11 mouse cellular contexts compared by ENCODE assay signal in genomic region chr7:143538229-143538628, GRCm38 (mm10). TPM values are rescaled to one million over a fixed set of nuclear protein-coding genes. Genes with fewer than 3 reads are reported as not detected.
DNase-seq lines count a peak whose midpoint lies in the region; ATAC-seq and TF ChIP-seq lines count a peak whose summit lies in the region.
"Not testable (repeated sequence)": the region's sequence is repeated elsewhere in the genome, so short reads cannot be mapped to it uniquely, and the experiment has no call there.
"Had no signal": no experiment of that assay in that cellular context is flagged by ENCODE, and none has a peak within 500 bp of the region (broad histone marks: within the 10 kb centered on the region; RNA-seq: fewer than 3 reads in every experiment).

No protein-coding gene starts in this region.

- not testable (repeated sequence) for H3K27me3 ChIP-seq in liver, embryonic 12.5 days (replicated peaks); liver, embryonic 14.5 days (ENCODE audit: control insufficient read depth, insufficient read depth, low read length); liver, postnatal 0 days (ENCODE audit: insufficient read depth, low read length)

- peaks cover 94% of the 10 kb centered on the region for H3K36me3 ChIP-seq in liver, embryonic 12.5 days
- H3K36me3 ChIP-seq in liver, embryonic 14.5 days (replicated peaks; ENCODE audit: control insufficient read depth, insufficient read depth, low read depth): peaks cover 52% of the 10 kb centered on the region
- peaks cover 74% of the 10 kb centered on the region for H3K36me3 ChIP-seq in liver, postnatal 0 days (replicated peaks; ENCODE audit: insufficient read depth, low read length)

- not testable (repeated sequence) for H3K9me3 ChIP-seq in liver, embryonic 12.5 days (replicated peaks); liver, embryonic 14.5 days (ENCODE audit: control insufficient read depth, low read length); liver, postnatal 0 days (ENCODE audit: low read length)

- not testable (repeated sequence) for H3K4me3 ChIP-seq in brown adipose tissue, adult 24 weeks (ENCODE audit: insufficient read depth, low read depth, low read length); liver, embryonic 12.5 days; liver, embryonic 14.5 days (ENCODE audit: insufficient read depth in 1 of 2, low read depth in 2 of 2, low read length in 2 of 2); liver, postnatal 0 days (ENCODE audit: low read depth, low read length)

- not testable (repeated sequence) for H3K4me2 ChIP-seq in liver, embryonic 12.5 days; liver, embryonic 14.5 days (ENCODE audit: low read depth); liver, postnatal 0 days (ENCODE audit: low read depth, low read length)

- peak overlapping the region; percentile 39; the same call in 1 of the 2 replicates for H3K27ac ChIP-seq in brown adipose tissue, adult 24 weeks (replicated peaks; ENCODE audit: low read depth, low read length)
- H3K27ac ChIP-seq in liver, embryonic 12.5 days: peak overlapping the region; percentile 5; the same call in 1 of the 2 replicates
- H3K27ac ChIP-seq in liver, embryonic 14.5 days; liver, postnatal 0 days (ENCODE audit: low read depth): not testable (repeated sequence)

- not testable (repeated sequence) for TF ChIP-seq CTCF in liver, embryonic 14.5 days (IDR thresholded peaks at IDR 0.05; ENCODE audit: low read depth); liver, postnatal 0 days (IDR thresholded peaks at IDR 0.05; ENCODE audit: low read depth)

- 53% methylated on average over 6 of the region's 6 CpGs for WGBS in liver, embryonic 12.5 days (ENCODE audit: insufficient replicate concordance)
- WGBS in liver, embryonic 14.5 days (ENCODE audit: insufficient replicate concordance): 39% methylated on average over 6 of the region's 6 CpGs
- WGBS in liver, postnatal 0 days (ENCODE audit: insufficient replicate concordance): 72% methylated on average over 6 of the region's 6 CpGs

- H3K9ac ChIP-seq in liver, embryonic 12.5 days; liver, embryonic 14.5 days (replicated peaks); liver, postnatal 0 days (replicated peaks): not testable (repeated sequence)

- peak; percentile 7; the same call in 1 of the 2 replicates for TF ChIP-seq EP300 in liver, embryonic 14.5 days (IDR thresholded peaks at IDR 0.05; ENCODE audit: low read depth)
- not testable (repeated sequence) for TF ChIP-seq EP300 in liver, postnatal 0 days (IDR thresholded peaks at IDR 0.05; ENCODE audit: low read depth)

- peak in 2 of 3 experiments; percentile 37 to 49 for DNase-seq in liver, embryonic 14.5 days (ENCODE audit: low read depth in 3 of 3, low spot score in 3 of 3)
- not testable (repeated sequence) for DNase-seq in liver, postnatal 0 days
- DNase-seq in spleen, adult 12 weeks (ENCODE audit: low spot score): peak; percentile 20

- peak; percentile 70 for ATAC-seq in erythroblast, adult 5-6 weeks (replicated peaks; ENCODE audit: low FRiP score, poor library complexity, severe bottlenecking)
- ATAC-seq in liver, embryonic 12.5 days: peak; percentile 19; the same call in 1 of the 2 replicates
- peak; percentile 24; the same call in 1 of the 2 replicates for ATAC-seq in liver, embryonic 14.5 days (ENCODE audit: insufficient read depth)
- ATAC-seq in liver, postnatal 0 days: peak; percentile 70

- H3K4me1 ChIP-seq in brown adipose tissue, adult 24 weeks (ENCODE audit: control insufficient read depth, insufficient read depth, insufficient read length, low read length): peaks cover 12% of the 10 kb centered on the region; the same call in 1 of the 2 replicates
- H3K4me1 ChIP-seq in liver, embryonic 12.5 days: peaks cover 70% of the 10 kb centered on the region
- peaks cover 16 to 27% of the 10 kb centered on the region in 2 experiments for H3K4me1 ChIP-seq in liver, embryonic 14.5 days (replicated peaks; ENCODE audit: control insufficient read depth in 2 of 2, insufficient read depth in 2 of 2, low read length in 1 of 2)
- peaks cover 16% of the 10 kb centered on the region for H3K4me1 ChIP-seq in liver, postnatal 0 days (ENCODE audit: insufficient read depth)

RNA-seq across cellular contexts. Expression of gene Nap1l4, which starts 10.7 kb away (rescaled TPM):
- 119 and 172 TPM in 2 replicates for polyA plus RNA-seq in brown adipose tissue, adult 24 weeks (2012; ENCODE audit: insufficient read depth, insufficient read length, missing spikeins)
- 40.7 and 45.1 TPM in 2 replicates for total RNA-seq in erythroblast, adult 5-6 weeks (2015; ENCODE audit: low replicate concordance)
- total RNA-seq in erythroblast, adult 5-6 weeks (2017; ENCODE audit: low replicate concordance): 89.7 and 118 TPM in 2 replicates
- 129 and 131 TPM in 2 replicates for polyA plus RNA-seq in liver, embryonic 12.5 days (2016; fragmentation: Nextera tagmentation; extraction: Ambion mirVana)
- 41.3 and 54.3 TPM in 2 replicates for polyA plus RNA-seq in liver, embryonic 14.5 days (2012; rRNA removed)
- polyA plus RNA-seq in liver, embryonic 14.5 days (2014; fragmentation: Nextera tagmentation; extraction: Ambion mirVana): 33.7 and 39.4 TPM in 2 replicates
- polyA plus RNA-seq in liver, postnatal 0 days (2015; fragmentation: Nextera tagmentation; extraction: Ambion mirVana): 55.7 and 61.2 TPM in 2 replicates

RNA-seq across cellular contexts. Expression of gene Phlda2, which starts 35.3 kb away (rescaled TPM):
- polyA plus RNA-seq in brown adipose tissue, adult 24 weeks (2012; ENCODE audit: insufficient read depth, insufficient read length, missing spikeins): not detected in 2 replicates
- not detected in 2 replicates for total RNA-seq in erythroblast, adult 5-6 weeks (2015; ENCODE audit: low replicate concordance)
- not detected in 2 replicates for total RNA-seq in erythroblast, adult 5-6 weeks (2017; ENCODE audit: low replicate concordance)
- polyA plus RNA-seq in liver, embryonic 12.5 days (2016; fragmentation: Nextera tagmentation; extraction: Ambion mirVana): 18.1 and 18.5 TPM in 2 replicates
- polyA plus RNA-seq in liver, embryonic 14.5 days (2012; rRNA removed): 18.2 and 31.2 TPM in 2 replicates
- 19.3 and 23.2 TPM in 2 replicates for polyA plus RNA-seq in liver, embryonic 14.5 days (2014; fragmentation: Nextera tagmentation; extraction: Ambion mirVana)
- polyA plus RNA-seq in liver, postnatal 0 days (2015; fragmentation: Nextera tagmentation; extraction: Ambion mirVana): 10.5 and 10.8 TPM in 2 replicates
- total RNA-seq: CH12.LX had no signal
- polyA plus RNA-seq: activated CD4-positive, CD25-positive, alpha-beta regulatory T cell, adult 4 months; cerebellum, adult 2 months; forebrain, embryonic 16.5 days; Patski had no signal

Comparison
In these comparisons a context has a peak if more than half of its experiments do, and no peak if none do; other contexts are left out.
1. ATAC-seq: peak in every context shown above with its lines; median percentile 70 in erythroblast, adult 5-6 weeks; 70 in liver, postnatal 0 days; 24 in liver, embryonic 14.5 days; 19 in liver, embryonic 12.5 days.
2. RNA of gene Phlda2, which starts 35.3 kb away (polyA plus RNA-seq): 18.2 to 31.2 TPM in liver, embryonic 14.5 days, 18.1 to 18.5 TPM in liver, embryonic 12.5 days and 10.5 to 10.8 TPM in liver, postnatal 0 days; not detected in brown adipose tissue, adult 24 weeks; every median in the first group is over 10 times any median in the second.